Mouse (Mus musculus): ENCODE results near the gene Krt20. TPM values are rescaled to one million over a fixed set of nuclear protein-coding genes. Genes with fewer than 3 reads are reported as not detected.

Gene Krt20
- polyA plus RNA-seq, 1 experiment from 2014 or later, result 1.00 TPM

DNA sequence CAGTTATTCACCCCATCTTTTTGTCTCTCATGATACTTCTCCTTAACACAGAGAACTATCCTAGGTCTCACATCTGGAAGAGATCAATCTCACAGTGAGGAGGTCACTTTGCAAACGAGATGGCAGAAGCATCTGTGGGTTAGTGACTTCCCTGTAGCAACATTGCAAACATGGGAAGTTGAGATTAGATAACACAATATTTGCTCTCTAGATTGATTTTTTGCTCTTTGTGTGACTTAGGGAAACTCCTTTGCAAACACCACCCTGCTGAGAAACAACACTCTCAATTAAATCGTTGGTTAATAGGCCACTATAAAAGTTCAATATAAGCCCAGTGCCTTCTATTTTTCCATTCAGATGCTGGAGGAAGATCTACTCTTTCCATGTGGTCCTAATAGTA, 10.8 kb upstream of the Krt20 start:
- Histone ChIP-seq H3K9me3 (no peaks in the 10 kb centered on the region), H3K27me3 (replicated peaks; ENCODE audit: low read depth, poor library complexity, severe bottlenecking) (no peaks in the 10 kb centered on the region), H3K27ac (replicated peaks) (no peak overlapping the region), H3K4me3 (no peak overlapping the region), H3K4me1 (no peaks in the 10 kb centered on the region), H3K36me3 (replicated peaks) (no peaks in the 10 kb centered on the region)
- 54% methylated on average over 2 of the region's 2 CpGs for WGBS
- no peak for DNase-seq (ENCODE audit: low spot score)

DNA sequence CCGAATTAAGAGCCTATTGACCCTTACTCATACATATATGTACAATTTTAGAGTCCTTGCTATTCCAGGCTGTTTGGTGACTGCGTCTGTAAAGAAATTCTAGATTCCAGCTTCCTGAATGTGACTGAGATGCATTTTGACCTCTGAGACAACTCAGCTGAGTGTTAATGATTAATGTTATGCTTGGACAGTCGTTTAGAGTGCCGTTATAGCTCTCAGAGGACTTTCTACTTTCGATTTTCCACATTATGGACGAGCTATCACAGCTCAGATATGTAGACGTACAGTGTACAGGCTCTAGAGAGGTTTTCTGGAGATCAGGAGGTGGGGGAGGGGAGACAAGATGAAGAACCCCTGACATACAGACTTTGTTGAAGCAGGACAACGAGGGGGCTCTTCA, 3.3 kb upstream of the Krt20 start:
- Histone ChIP-seq H3K9me3 (no peaks in the 10 kb centered on the region), H3K27me3 (replicated peaks; ENCODE audit: low read depth, poor library complexity, severe bottlenecking) (no peaks in the 10 kb centered on the region), H3K27ac (replicated peaks) (no peak overlapping the region), H3K4me3 (no peak overlapping the region), H3K36me3 (replicated peaks) (no peaks in the 10 kb centered on the region), H3K4me1 (peaks cover 20% of the 10 kb centered on the region)
- WGBS, result 78% methylated on average over 8 of the region's 8 CpGs
- DNase-seq (ENCODE audit: low spot score), result no peak

DNA sequence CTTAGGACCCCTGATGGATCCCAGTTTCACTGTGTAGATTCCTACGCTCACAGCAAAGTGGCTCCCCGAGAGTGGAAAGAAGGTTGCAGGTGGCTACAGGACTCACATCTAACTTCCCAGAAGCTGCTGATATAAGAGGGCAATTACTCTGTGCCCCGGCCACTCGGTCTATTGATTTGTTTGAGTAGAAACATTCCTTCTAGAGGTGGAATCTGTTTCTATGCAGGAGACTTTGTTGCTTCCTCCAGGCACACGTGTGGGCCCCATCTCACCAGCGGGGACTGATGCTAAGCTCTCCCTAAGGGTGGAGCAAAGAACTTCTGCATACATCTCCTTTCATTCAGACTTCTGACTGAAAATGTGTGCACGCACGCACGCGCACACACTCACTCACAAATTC, 1.5 kb upstream of the Krt20 start:
- 71% methylated on average over 10 of the region's 10 CpGs for WGBS
- no peaks in the 10 kb centered on the region for H3K36me3 ChIP-seq (replicated peaks)
- no peaks in the 10 kb centered on the region for H3K9me3 ChIP-seq
- H3K4me3 ChIP-seq, result no peak overlapping the region
- no peak for DNase-seq (ENCODE audit: low spot score)
- H3K27ac ChIP-seq (replicated peaks), result no peak overlapping the region
- H3K4me1 ChIP-seq, result peaks cover 20% of the 10 kb centered on the region
- H3K27me3 ChIP-seq (replicated peaks; ENCODE audit: low read depth, poor library complexity, severe bottlenecking), result no peaks in the 10 kb centered on the region

DNA sequence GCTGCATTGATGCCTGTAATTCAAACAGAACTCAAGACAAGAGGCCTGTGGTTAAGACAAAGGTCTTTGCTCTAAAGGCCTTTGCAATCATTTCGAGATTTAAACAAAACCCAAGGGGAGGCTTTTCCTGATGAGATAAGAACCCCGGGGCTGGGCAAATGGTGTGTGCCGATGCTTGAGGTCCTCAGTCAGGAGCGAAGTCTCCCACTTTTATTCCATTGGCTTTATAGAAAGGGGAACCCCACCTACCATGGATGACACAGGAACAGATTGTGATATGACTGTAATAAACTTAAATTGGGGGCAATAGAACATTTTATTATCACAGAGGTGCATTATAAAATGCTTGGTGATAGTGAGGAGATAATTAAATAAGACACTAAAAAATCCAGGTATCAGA, 1.3 kb downstream of the Krt20 start:
- no peaks in the 10 kb centered on the region for H3K9me3 ChIP-seq
- 75% methylated on average over 4 of the region's 4 CpGs for WGBS
- H3K27me3 ChIP-seq (replicated peaks; ENCODE audit: low read depth, poor library complexity, severe bottlenecking), result no peaks in the 10 kb centered on the region
- H3K36me3 ChIP-seq (replicated peaks), result no peaks in the 10 kb centered on the region
- no peak overlapping the region for H3K27ac ChIP-seq (replicated peaks)
- peaks cover 20% of the 10 kb centered on the region for H3K4me1 ChIP-seq
- no peak overlapping the region for H3K4me3 ChIP-seq
- no peak for DNase-seq (ENCODE audit: low spot score)

DNA sequence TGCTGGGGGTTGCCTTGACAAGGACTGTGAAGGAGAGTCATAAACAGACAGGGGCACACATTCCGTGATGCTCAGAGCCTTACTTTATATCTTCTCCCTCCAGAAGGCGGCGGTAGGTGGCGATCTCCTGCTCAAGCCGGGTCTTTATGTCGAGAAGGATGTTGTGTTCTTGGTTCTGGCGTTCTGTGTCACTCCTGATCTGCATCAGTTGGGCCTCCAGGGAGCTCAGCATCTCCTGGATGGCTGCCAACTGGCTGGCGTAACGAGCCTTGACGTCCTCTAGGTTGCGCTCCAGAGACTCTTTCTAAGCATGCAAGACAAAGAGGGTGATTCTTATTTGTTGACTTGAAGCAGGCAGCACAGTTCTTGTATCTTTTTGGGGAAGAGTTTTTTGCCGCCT, 7.3 kb downstream of the Krt20 start:
- no peaks in the 10 kb centered on the region for H3K27me3 ChIP-seq (replicated peaks; ENCODE audit: low read depth, poor library complexity, severe bottlenecking)
- no peaks in the 10 kb centered on the region for H3K9me3 ChIP-seq
- no peaks in the 10 kb centered on the region; the same call in 1 of the 2 replicates for H3K4me1 ChIP-seq
- DNase-seq (ENCODE audit: low spot score), result peak; percentile 16
- no peak overlapping the region for H3K4me3 ChIP-seq
- WGBS, result 56% methylated on average over 12 of the region's 12 CpGs
- no peaks in the 10 kb centered on the region for H3K36me3 ChIP-seq (replicated peaks)
- no peak overlapping the region for H3K27ac ChIP-seq (replicated peaks)

DNA sequence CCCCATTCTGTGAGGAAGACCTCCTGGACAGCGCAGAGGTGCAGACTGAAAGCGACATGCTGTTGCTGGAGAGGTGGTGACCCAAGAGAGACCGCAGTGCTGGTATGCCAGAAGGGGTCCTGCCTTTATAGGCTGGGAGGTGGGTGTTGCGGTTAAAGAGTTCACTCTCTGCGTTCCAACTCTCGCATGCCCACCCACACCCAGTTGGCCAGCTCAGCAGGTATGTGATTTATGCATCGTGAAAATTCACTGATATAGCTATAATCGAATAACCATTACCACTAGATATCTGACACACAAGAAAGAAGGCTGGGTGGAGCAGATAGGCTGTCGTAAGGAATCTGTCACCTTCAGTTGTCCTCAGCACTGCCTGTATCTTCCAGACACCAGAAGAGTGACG, 15.8 kb downstream of the Krt20 start, which contains the start of gene Krt12:
Krt12 (minus strand) TSS at position 101 of the 400 bp plus-strand sequence.
- DNase-seq (ENCODE audit: low spot score), result no peak
- Histone ChIP-seq H3K4me3 (no peak within 1 kb of the TSS), H3K4me1 (0 out of 2 replicates have a peak, but pooled peaks cover 2% of the 10 kb centered on the region), H3K36me3 (replicated peaks) (no peaks in the 10 kb centered on the region), H3K27ac (replicated peaks) (no peak within 1 kb of the TSS), H3K27me3 (replicated peaks; ENCODE audit: low read depth, poor library complexity, severe bottlenecking) (no peaks in the 10 kb centered on the region), H3K9me3 (no peaks in the 10 kb centered on the region)
- WGBS, result 88% methylated on average over 10 of the region's 10 CpGs

DNA sequence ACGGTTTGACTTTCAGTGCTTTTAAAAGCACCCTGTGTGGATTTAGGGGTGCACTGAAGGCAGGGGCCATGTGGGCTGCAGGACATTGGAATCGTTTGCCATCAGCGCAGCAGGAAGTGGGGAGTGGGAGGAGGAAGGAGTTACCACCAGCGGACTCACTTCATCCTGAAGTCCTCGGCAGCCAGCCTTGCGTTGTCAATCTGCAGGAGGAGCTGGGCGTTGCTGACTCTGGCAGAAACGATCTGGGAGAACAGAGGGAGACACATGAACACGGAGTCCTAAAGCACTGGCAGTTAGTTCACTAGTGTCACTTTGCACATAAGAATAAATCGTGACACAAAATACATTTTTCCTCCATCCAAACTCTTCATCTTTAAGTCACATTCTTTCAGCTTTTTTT, 17.4 kb downstream of the Krt20 start:
- Histone ChIP-seq H3K4me3 (no peak overlapping the region), H3K9me3 (no peaks in the 10 kb centered on the region), H3K4me1 (0 out of 2 replicates have a peak, but pooled peaks cover 2% of the 10 kb centered on the region), H3K27me3 (replicated peaks; ENCODE audit: low read depth, poor library complexity, severe bottlenecking) (no peaks in the 10 kb centered on the region), H3K27ac (replicated peaks) (no peak overlapping the region), H3K36me3 (replicated peaks) (no peaks in the 10 kb centered on the region)
- 54% methylated on average over 10 of the region's 10 CpGs for WGBS
- no peak for DNase-seq (ENCODE audit: low spot score)

DNA sequence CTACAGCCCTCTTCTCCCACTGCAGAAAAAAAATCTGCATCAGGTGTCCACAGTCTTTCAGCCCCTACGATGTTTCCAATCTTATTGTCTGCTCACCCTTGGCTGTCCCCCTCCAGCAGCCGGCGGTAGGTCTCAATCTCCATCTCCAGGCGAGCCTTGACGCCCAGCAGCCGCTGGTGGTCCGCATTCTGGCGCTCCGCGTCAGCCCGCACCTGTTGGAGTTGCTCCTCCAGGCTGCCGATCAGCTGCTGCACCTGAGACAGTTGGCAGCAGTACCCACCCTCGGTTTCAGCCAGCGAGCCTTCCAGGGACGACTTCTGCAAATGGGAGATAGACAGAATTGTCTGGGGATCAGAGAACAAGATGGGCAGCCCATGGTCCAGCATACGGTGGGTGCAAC, 20.1 kb downstream of the Krt20 start:
- H3K27ac ChIP-seq (replicated peaks), result no peak overlapping the region
- no peaks in the 10 kb centered on the region for H3K27me3 ChIP-seq (replicated peaks; ENCODE audit: low read depth, poor library complexity, severe bottlenecking)
- 0 out of 2 replicates have a peak, but pooled peaks cover 2% of the 10 kb centered on the region for H3K4me1 ChIP-seq
- H3K36me3 ChIP-seq (replicated peaks), result no peaks in the 10 kb centered on the region
- no peak for DNase-seq (ENCODE audit: low spot score)
- 73% methylated on average over 16 of the region's 16 CpGs for WGBS
- no peaks in the 10 kb centered on the region for H3K9me3 ChIP-seq
- H3K4me3 ChIP-seq, result no peak overlapping the region

DNA sequence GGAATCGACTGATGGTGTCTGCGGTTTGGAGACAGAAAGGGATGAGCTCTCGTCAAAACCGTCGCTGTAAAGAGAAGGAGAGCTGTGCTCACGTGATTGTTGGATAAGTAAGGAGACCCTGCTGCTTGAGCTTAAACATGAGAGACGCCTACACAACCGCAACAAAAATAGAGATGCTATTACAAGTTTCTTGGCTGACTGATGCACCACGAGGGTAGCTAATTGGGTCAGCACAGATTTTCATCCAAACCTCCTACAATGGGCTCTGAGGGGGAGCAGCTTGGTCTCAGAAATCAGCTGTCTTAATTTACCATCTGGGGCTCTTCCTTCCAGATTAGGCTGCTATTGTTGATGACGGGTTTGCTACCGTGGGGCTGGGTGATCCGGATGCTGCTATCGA, 21.0 kb downstream of the Krt20 start:
- H3K36me3 ChIP-seq (replicated peaks), result no peaks in the 10 kb centered on the region
- WGBS, result 90% methylated on average over 13 of the region's 13 CpGs
- H3K4me3 ChIP-seq, result no peak overlapping the region
- 0 out of 2 replicates have a peak, but pooled peaks cover 2% of the 10 kb centered on the region for H3K4me1 ChIP-seq
- no peak for DNase-seq (ENCODE audit: low spot score)
- H3K27me3 ChIP-seq (replicated peaks; ENCODE audit: low read depth, poor library complexity, severe bottlenecking), result no peaks in the 10 kb centered on the region
- no peaks in the 10 kb centered on the region for H3K9me3 ChIP-seq
- no peak overlapping the region for H3K27ac ChIP-seq (replicated peaks)

DNA sequence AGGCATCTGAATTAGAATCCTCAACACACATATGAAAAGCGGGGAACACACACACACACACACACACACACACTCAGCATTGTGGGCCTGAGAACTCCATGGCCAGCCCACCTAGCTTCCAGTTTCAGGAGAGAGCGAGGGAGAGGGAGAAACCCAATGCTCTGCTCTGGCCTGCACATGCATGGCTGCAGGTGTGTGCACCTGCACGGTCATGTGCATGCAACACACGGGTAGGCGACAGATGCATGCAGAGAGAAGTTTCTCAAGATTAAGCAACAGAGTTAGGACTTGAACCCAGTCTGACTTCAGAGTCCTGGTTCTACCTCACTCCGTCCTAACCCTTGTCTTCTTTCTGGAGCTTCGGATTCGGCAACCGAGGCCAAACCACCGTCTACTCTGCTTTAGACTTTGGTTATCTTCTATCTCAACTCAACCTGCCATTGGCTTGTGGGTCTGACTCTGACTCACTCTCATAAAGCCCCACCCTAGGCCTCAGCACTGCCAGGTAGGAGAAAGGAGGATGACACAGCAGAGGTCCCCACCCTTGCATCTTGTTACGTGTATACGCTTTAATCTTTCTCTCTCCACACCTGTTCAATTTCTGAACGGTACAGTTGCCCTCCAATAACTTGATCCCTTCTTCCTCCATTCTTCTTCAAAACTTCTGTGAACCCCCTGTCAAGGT, 23.3 kb downstream of the Krt20 start:
- no peaks in the 10 kb centered on the region for H3K4me1 ChIP-seq
- no peak overlapping the region for H3K27ac ChIP-seq (replicated peaks)
- H3K9me3 ChIP-seq, result no peaks in the 10 kb centered on the region
- no peaks in the 10 kb centered on the region for H3K36me3 ChIP-seq (replicated peaks)
- no peaks in the 10 kb centered on the region for H3K27me3 ChIP-seq (replicated peaks; ENCODE audit: low read depth, poor library complexity, severe bottlenecking)
- no peak for DNase-seq (ENCODE audit: low spot score)
- no peak overlapping the region for H3K4me3 ChIP-seq
- 90% methylated on average over 13 of the region's 13 CpGs for WGBS

DNA sequence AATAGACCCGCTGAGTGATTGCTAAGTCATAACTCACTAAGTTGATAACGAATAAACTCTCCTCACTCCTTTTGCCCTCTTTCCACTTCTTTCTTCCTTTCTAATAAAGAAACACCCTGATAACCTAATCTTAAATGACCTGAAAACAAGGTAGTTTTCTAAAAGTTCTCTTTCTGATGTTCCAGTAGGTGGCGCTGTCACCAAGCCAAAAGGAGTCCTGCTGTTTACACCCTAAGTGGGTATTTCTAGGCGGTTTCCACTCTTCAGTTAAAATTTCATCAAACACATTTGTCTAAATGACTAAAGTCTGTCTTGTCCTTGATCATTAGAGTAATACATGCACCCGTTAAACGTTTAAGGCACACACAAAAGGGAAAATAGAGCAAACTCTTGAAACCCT, 24.7 kb downstream of the Krt20 start:
- H3K4me3 ChIP-seq, result no peak overlapping the region
- H3K36me3 ChIP-seq (replicated peaks), result no peaks in the 10 kb centered on the region
- DNase-seq (ENCODE audit: low spot score), result peak; percentile 42
- no peaks in the 10 kb centered on the region for H3K27me3 ChIP-seq (replicated peaks; ENCODE audit: low read depth, poor library complexity, severe bottlenecking)
- no peaks in the 10 kb centered on the region for H3K4me1 ChIP-seq
- no peaks in the 10 kb centered on the region for H3K9me3 ChIP-seq
- H3K27ac ChIP-seq (replicated peaks), result no peak overlapping the region
- 19% methylated on average over 6 of the region's 6 CpGs for WGBS

DNA sequence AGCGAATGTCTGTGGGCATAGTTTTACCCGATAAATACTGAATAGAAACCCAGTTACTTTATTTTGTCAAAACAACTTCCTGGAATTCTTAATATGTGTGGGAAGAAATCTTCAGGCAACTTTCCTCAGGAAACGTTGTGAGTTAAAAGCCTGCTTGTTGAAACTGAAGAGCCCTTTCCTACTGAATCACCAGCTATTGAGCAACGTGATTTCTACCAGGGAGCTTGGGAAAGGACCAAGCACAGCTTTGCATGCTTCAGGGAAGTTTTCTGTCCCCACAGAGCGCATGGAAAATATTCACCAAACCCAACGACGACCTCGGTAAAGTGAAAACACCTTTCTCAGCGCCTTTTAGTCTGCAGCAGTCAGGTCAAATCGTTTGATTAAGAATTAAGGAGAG, 31.8 kb downstream of the Krt20 start:
- DNase-seq (ENCODE audit: low spot score), result no peak
- Histone ChIP-seq H3K4me3 (no peak overlapping the region), H3K36me3 (replicated peaks) (no peaks in the 10 kb centered on the region), H3K9me3 (no peaks in the 10 kb centered on the region), H3K4me1 (no peaks in the 10 kb centered on the region), H3K27me3 (replicated peaks; ENCODE audit: low read depth, poor library complexity, severe bottlenecking) (no peaks in the 10 kb centered on the region), H3K27ac (replicated peaks) (no peak overlapping the region)
- WGBS, result 77% methylated on average over 10 of the region's 10 CpGs

DNA sequence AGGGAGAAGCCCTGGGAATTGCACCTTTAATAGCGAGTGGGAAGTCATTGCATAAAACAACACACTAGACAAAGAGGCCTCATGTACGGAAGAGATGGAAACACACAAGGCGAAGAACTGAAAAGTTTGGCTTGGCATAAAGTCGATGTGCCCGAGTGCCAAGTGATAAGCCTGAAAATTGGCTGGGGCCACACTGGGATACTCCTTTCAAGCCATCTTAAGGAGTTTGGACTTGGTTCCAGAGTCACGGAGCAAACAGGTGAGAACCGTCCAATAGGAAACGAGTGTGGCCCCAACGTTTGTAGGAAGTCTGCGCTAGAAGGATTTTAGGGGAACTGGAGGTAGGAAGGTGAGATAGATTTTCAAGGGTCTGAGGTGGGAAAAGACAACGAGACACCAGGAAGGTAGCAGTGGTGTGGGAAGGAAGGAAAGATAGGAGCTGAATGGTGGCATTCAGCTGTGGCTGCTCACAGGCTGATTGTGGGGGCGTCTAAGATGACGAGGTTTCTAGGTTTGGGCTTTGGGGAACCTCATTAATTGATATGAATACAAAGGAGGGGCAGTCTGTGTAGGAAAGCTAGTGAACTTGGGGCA, 37.9 kb downstream of the Krt20 start:
- no peaks in the 10 kb centered on the region for H3K4me1 ChIP-seq
- no peaks in the 10 kb centered on the region for H3K27me3 ChIP-seq (replicated peaks; ENCODE audit: low read depth, poor library complexity, severe bottlenecking)
- no peak overlapping the region for H3K27ac ChIP-seq (replicated peaks)
- no peaks in the 10 kb centered on the region for H3K9me3 ChIP-seq
- H3K36me3 ChIP-seq (replicated peaks), result no peaks in the 10 kb centered on the region
- no peak overlapping the region for H3K4me3 ChIP-seq
- 88% methylated on average over 13 of the region's 13 CpGs for WGBS
- no peak for DNase-seq (ENCODE audit: low spot score)

Measured in embryonic facial prominence, embryonic 10.5 days (tissue).